Comparison of ENCODE assay signal across 16 mouse cellular contexts in the genomic region with DNA sequence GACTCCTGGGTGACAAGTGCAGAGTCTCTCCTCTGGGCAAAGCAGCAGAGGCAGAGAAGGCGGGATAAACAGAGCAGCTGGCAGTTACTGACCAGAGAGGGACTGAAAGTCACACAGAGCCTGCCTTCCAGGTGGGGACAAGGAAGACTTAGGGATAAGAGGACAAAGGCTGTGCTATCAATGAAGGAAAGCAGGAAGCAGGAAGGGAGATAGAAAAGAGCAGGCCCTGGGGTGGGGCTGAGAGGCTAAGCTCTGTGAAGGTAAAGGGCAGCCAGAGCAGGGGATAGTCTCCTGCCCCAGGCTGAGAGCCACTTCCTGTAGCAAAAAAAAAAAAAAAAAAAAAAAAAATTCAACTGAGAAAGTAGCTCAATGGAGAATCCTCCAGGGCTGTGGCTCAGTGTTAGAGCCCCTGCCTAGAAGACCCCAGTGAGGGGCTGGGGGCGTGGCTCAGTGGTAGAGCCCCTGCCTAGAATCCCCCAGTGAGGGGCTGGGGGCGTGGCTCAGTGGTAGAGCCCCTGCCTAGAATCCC. TPM values are rescaled to one million over a fixed set of nuclear protein-coding genes. Genes with fewer than 3 reads are reported as not detected.
DNase-seq lines count a peak whose midpoint lies in the region; ATAC-seq and TF ChIP-seq lines count a peak whose summit lies in the region.
"Had no signal": no experiment of that assay in that cellular context is flagged by ENCODE, and none has a peak within 500 bp of the region (broad histone marks: within the 10 kb centered on the region; RNA-seq: fewer than 3 reads in every experiment).

No protein-coding gene starts in this region.

- H3K4me3 ChIP-seq in heart, embryonic 10.5 days, result no peak overlapping the region
- H3K4me3 ChIP-seq in lung, embryonic 16.5 days (ENCODE audit: low read length), result no peak overlapping the region
- no peak overlapping the region for H3K4me3 ChIP-seq in intestine, postnatal 0 days (ENCODE audit: low read depth, low read length)
- no peak overlapping the region for H3K4me3 ChIP-seq in stomach, embryonic 15.5 days (replicated peaks)
- H3K4me3 ChIP-seq: liver, embryonic 15.5 days had no signal

- no peak for TF ChIP-seq CTCF in intestine, postnatal 0 days (IDR thresholded peaks at IDR 0.05; ENCODE audit: low read depth)

- H3K36me3 ChIP-seq in heart, embryonic 10.5 days, result no peaks in the 10 kb centered on the region
- no peaks in the 10 kb centered on the region for H3K36me3 ChIP-seq in lung, embryonic 16.5 days (ENCODE audit: control insufficient read depth, insufficient read depth, low read length)
- H3K36me3 ChIP-seq in intestine, postnatal 0 days (ENCODE audit: control insufficient read depth, insufficient read depth), result no peaks in the 10 kb centered on the region
- H3K36me3 ChIP-seq in stomach, embryonic 15.5 days, result no peaks in the 10 kb centered on the region
- H3K36me3 ChIP-seq: liver, embryonic 15.5 days had no signal

- no peak for DNase-seq in heart, embryonic 10.5 days (ENCODE audit: low spot score)
- DNase-seq in heart, postnatal 4 days, result no peak
- DNase-seq in lung, postnatal 25 days (ENCODE audit: low spot score), result no peak
- no peak for DNase-seq in thymus, postnatal 25 days
- no peak for DNase-seq in spleen, adult 12 weeks (ENCODE audit: low spot score)
- DNase-seq: adrenal gland, postnatal 25 days; B cell, adult 2 months; cerebellum, adult 18-20 months; kidney, adult 9 months; thymus, postnatal 36 days had no signal

- ATAC-seq in lung, embryonic 16.5 days (ENCODE audit: low read depth), result no peak
- ATAC-seq in intestine, postnatal 0 days, result peak; percentile 52
- no peak for ATAC-seq in stomach, embryonic 15.5 days (ENCODE audit: insufficient read depth, low FRiP score, low read depth)

- peaks cover 5% of the 10 kb centered on the region; the same call in 1 of the 2 replicates for H3K27me3 ChIP-seq in heart, embryonic 10.5 days (ENCODE audit: insufficient read depth, poor library complexity, severe bottlenecking)
- H3K27me3 ChIP-seq in lung, embryonic 16.5 days (ENCODE audit: control insufficient read depth, insufficient read depth, low read depth, low read length), result no peaks in the 10 kb centered on the region
- H3K27me3 ChIP-seq in intestine, postnatal 0 days (replicated peaks; ENCODE audit: control insufficient read depth, insufficient read depth, low read length), result no peaks in the 10 kb centered on the region
- H3K27me3 ChIP-seq in stomach, embryonic 15.5 days (replicated peaks), result no peaks in the 10 kb centered on the region

- H3K4me1 ChIP-seq in heart, embryonic 10.5 days, result peaks cover 37% of the 10 kb centered on the region
- peaks cover 29% of the 10 kb centered on the region for H3K4me1 ChIP-seq in lung, embryonic 16.5 days (replicated peaks; ENCODE audit: control insufficient read depth, insufficient read depth, low read length)
- H3K4me1 ChIP-seq in intestine, postnatal 0 days (replicated peaks; ENCODE audit: control insufficient read depth, insufficient read depth, low read length), result peaks cover 10% of the 10 kb centered on the region
- H3K4me1 ChIP-seq in stomach, embryonic 15.5 days, result peaks cover 30% of the 10 kb centered on the region

- no peaks in the 10 kb centered on the region for H3K9me3 ChIP-seq in heart, embryonic 10.5 days
- H3K9me3 ChIP-seq in lung, embryonic 16.5 days (ENCODE audit: control insufficient read depth, low read length), result no peaks in the 10 kb centered on the region
- H3K9me3 ChIP-seq in intestine, postnatal 0 days (ENCODE audit: control insufficient read depth), result no peaks in the 10 kb centered on the region
- H3K9me3 ChIP-seq in stomach, embryonic 15.5 days, result no peaks in the 10 kb centered on the region
- H3K9me3 ChIP-seq: liver, embryonic 15.5 days had no signal

- H3K9ac ChIP-seq in lung, embryonic 16.5 days (ENCODE audit: low read length), result no peak overlapping the region
- peak overlapping the region; percentile 22; the same call in 1 of the 2 replicates for H3K9ac ChIP-seq in intestine, postnatal 0 days (ENCODE audit: low read depth, low read length)
- H3K9ac ChIP-seq in stomach, embryonic 15.5 days, result no peak overlapping the region
- H3K9ac ChIP-seq: liver, embryonic 15.5 days had no signal

- 89% methylated on average over 2 of the region's 3 CpGs for WGBS in heart, embryonic 10.5 days
- 80% methylated on average over 3 of the region's 3 CpGs for WGBS in lung, embryonic 16.5 days
- WGBS in intestine, postnatal 0 days, result 40% methylated on average over 1 of the region's 3 CpGs
- 89% methylated on average over 3 of the region's 3 CpGs for WGBS in stomach, embryonic 15.5 days

- 0 out of 2 replicates have a peak overlapping the region, but pooled peaks have one; percentile 16 for H3K27ac ChIP-seq in heart, embryonic 10.5 days
- H3K27ac ChIP-seq in lung, embryonic 16.5 days (ENCODE audit: low read length), result no peak overlapping the region
- H3K27ac ChIP-seq in intestine, postnatal 0 days (ENCODE audit: low read depth, low read length), result peak overlapping the region; percentile 96
- peak overlapping the region; percentile 61; the same call in 1 of the 2 replicates for H3K27ac ChIP-seq in stomach, embryonic 15.5 days
- H3K27ac ChIP-seq: liver, embryonic 15.5 days had no signal

- peak overlapping the region; percentile 86; the same call in 1 of the 2 replicates for H3K4me2 ChIP-seq in lung, embryonic 16.5 days (ENCODE audit: low read depth, low read length)
- peak overlapping the region; percentile 88 for H3K4me2 ChIP-seq in intestine, postnatal 0 days (replicated peaks; ENCODE audit: low read depth)
- no peak overlapping the region for H3K4me2 ChIP-seq in stomach, embryonic 15.5 days

RNA-seq across cellular contexts. Expression of gene Clip2, which starts 2.5 kb away (rescaled TPM):
- polyA plus RNA-seq in heart, embryonic 10.5 days (2016; fragmentation: Nextera tagmentation; extraction: Ambion mirVana), result 2.1 TPM in 2 replicates
- total RNA-seq in heart, postnatal 4 days (2021), result 10 to 100 TPM; 13.0 to 14.2 TPM
- 4.6 and 4.7 TPM in 2 replicates for polyA plus RNA-seq in lung, embryonic 16.5 days (2015; fragmentation: Nextera tagmentation; extraction: Ambion mirVana)
- 2.6 and 3.1 TPM in 2 replicates for polyA plus RNA-seq in intestine, postnatal 0 days (2015; fragmentation: Nextera tagmentation; extraction: Ambion mirVana)
- polyA plus RNA-seq in stomach, embryonic 15.5 days (2015; fragmentation: Nextera tagmentation; extraction: Ambion mirVana), result 2.9 and 3.5 TPM in 2 replicates

RNA-seq across cellular contexts. Expression of gene Syna, which starts 10.3 kb away (rescaled TPM):
- not detected in 2 replicates for polyA plus RNA-seq in heart, embryonic 10.5 days (2016; fragmentation: Nextera tagmentation; extraction: Ambion mirVana)
- total RNA-seq in heart, postnatal 4 days (2021), result not detected
- polyA plus RNA-seq in lung, embryonic 16.5 days (2015; fragmentation: Nextera tagmentation; extraction: Ambion mirVana), result 0.20 and 0.23 TPM in 2 replicates
- 0.13 and 0.25 TPM in 2 replicates for polyA plus RNA-seq in intestine, postnatal 0 days (2015; fragmentation: Nextera tagmentation; extraction: Ambion mirVana)
- 0.09 and 0.10 TPM in 2 replicates for polyA plus RNA-seq in stomach, embryonic 15.5 days (2015; fragmentation: Nextera tagmentation; extraction: Ambion mirVana)
- total RNA-seq: adrenal gland, postnatal 25 days; heart, adult 8-10 months; monocyte, adult 5-6 weeks had no signal
- polyA plus RNA-seq: liver, embryonic 15.5 days had no signal

RNA-seq across cellular contexts. Expression of gene Rfc2, which starts 31.5 kb away (rescaled TPM):
- 271 and 300 TPM in 2 replicates for polyA plus RNA-seq in heart, embryonic 10.5 days (2016; fragmentation: Nextera tagmentation; extraction: Ambion mirVana)
- total RNA-seq in heart, postnatal 4 days (2021), result 10 to 100 TPM; 75.2 to 78.2 TPM
- 255 and 270 TPM in 2 replicates for polyA plus RNA-seq in lung, embryonic 16.5 days (2015; fragmentation: Nextera tagmentation; extraction: Ambion mirVana)
- 88.6 and 93.2 TPM in 2 replicates for polyA plus RNA-seq in intestine, postnatal 0 days (2015; fragmentation: Nextera tagmentation; extraction: Ambion mirVana)
- polyA plus RNA-seq in stomach, embryonic 15.5 days (2015; fragmentation: Nextera tagmentation; extraction: Ambion mirVana), result 257 and 262 TPM in 2 replicates
